Mouse (Mus musculus) right cerebral cortex, postnatal 25 days (tissue): ENCODE results near the gene Gpi1.
"Not testable (repeated sequence)": the region's sequence is repeated elsewhere in the genome, so short reads cannot be mapped to it uniquely, and the experiment has no call there.

ENCODE experiments used
- DNase-seq: peaks from one replicate; pipeline ENCODE4 v3.0.0; 2022

Gene Gpi1

GRCm38 (mm10) chr7:34229153-34229552 lies 983 bp downstream of the Gpi1 start:
- no peak for DNase-seq

GRCm38 (mm10) chr7:34228641-34229040 lies 1.5 kb downstream of the Gpi1 start:
- no peak for DNase-seq

GRCm38 (mm10) chr7:34226846-34227245 lies 3.3 kb downstream of the Gpi1 start:
- DNase-seq, result no peak

- peak; percentile 43 for DNase-seq
Measured at GRCm38 (mm10) chr7:34226086-34226485, 4.0 kb downstream of the Gpi1 start.

GRCm38 (mm10) chr7:34224308-34224707 lies 5.8 kb downstream of the Gpi1 start:
- no peak for DNase-seq

DNA sequence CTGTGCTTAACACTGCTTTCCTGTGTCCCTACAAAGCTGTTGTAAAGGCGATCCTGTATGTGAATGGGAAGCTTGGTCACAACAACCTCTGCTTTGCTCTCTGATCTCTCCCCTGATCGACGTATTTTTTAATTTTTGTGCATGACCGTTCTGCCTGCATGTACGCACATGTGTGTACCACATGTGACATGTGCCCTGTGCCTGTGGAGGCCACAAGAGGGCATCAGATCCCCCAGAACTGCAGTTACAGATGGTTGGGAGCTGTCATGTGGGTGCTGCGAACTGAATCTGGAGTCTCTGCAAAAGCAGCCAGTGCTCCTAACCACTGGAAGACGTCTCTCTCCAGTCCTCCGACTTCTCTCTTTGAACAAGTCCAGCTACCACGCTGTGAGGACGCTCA lies 7.8 kb downstream of the Gpi1 start:
- no peak for DNase-seq

DNA sequence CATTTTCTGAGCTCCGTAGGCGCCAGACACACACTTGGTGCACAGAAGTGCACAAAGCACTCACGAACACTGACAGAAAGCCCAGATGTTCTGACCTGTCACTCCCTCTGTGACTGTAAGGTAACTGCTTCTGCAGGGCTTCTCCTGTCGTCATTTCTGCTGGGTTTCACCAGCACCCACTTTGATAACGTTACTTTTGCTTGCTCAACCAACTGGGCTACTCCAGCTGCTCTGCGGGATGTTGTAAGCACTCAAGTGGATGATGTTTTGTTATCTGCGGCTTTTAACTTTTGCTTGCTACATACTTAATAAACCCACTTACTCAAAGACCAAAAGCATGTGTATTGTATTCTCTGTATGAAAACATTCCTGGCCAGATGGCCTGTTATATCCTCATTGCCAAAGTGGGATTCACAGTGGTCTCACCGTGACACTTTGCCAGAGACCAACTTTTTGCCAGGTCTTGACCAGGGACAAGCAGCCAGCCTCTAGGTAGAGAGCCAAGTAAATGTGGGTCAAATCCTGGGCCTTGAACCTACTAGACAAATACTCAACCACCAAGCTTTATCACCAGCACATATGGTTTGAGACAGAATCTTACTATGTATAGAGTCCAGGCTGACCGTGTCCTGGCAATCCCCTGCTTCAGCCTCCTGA lies 8.4 kb downstream of the Gpi1 start:
- DNase-seq, result no peak

- DNase-seq, result no peak
Measured at GRCm38 (mm10) chr7:34218496-34218895, 11.6 kb downstream of the Gpi1 start.

GRCm38 (mm10) chr7:34216474-34216873 lies 13.7 kb downstream of the Gpi1 start:
- no peak for DNase-seq

DNA sequence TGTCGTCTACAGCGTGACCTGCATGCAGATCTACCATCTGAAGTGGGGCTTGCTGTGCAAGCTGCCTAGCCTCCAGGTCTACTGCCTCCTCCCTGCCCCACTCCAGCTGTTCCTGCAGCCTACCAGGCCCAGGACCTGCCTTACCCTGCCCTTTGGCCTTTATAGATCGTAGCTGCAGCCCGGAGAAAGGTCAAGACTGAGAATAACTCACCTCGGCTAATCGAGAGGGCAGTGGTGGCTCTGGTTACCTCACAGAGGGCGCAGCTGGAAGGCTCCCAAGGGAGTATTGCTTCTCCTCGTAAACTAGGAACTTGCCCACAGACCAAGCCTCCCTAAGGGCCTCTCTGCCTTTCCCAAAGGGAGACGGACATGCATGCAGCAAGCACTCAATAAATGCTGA lies 14.7 kb downstream of the Gpi1 start:
- no peak for DNase-seq

DNA sequence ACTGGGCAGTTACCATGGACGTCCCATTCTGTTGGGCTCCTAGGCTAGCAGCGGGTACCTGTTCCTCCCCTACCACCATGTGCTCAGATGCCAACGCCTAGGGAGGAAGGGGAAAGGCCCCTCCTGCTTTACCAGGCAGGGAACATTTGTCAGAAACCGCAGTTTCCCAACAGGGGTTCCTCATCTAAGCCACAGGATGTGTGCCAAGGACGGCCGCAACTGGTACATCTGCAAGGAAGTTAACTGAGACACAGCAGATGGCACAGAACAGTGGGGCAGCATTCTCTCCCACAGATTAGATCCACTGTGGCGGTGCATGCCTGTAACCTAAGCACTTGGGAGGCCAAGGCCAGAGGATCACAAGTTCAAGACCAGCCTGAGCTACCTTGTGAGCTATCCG lies 15.5 kb downstream of the Gpi1 start:
- DNase-seq, result no peak

DNA sequence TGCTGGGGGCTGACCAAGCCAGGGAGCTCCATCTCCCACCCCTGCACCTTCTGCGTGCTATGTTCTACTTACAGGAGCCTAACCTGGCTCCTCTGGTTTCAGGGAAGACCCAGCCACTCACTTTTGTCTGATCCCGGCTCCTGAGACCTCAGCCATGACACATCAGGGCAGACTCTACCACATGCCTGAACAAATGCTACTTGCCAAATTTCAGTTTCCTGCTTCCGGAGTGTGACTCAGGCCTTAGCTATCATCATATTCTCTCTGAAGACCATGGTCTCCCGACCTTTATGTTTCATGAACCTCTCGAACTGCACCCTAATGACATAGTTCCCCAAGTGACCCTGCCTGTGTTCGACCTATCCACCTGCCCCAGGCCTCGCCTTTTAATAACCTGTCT lies 16.9 kb downstream of the Gpi1 start:
- no peak for DNase-seq

- DNase-seq, result no peak
Measured at GRCm38 (mm10) chr7:34208027-34208745, 21.9 kb downstream of the Gpi1 start.

GRCm38 (mm10) chr7:34206331-34206730 lies 23.8 kb downstream of the Gpi1 start:
- DNase-seq, result no peak

- not testable (repeated sequence) for DNase-seq
Measured at GRCm38 (mm10) chr7:34202147-34202546, 28.0 kb downstream of the Gpi1 start.

- no peak for DNase-seq
Measured at GRCm38 (mm10) chr7:34200829-34201228, 29.3 kb downstream of the Gpi1 start.

DNA sequence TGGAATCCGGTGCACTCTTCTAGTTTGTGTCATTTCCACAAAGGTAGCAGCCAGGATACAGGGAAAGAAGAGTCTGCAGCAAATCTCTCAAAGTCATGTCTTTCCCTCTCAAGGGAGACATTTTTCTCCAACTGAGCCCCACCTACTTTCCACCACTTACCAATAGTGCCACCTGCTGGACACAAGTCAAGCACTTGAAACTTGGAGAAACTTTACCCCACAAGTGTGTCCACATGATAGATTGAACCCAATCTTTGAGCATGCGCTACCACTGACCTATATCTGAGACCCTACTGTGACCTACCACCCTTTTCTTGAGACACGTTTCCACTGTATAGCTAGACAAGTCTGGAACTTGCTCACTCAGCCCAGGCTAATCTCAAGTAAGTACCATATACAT lies 31.8 kb downstream of the Gpi1 start:
- no peak for DNase-seq

- peak; percentile 93 for DNase-seq
Measured at GRCm38 (mm10) chr7:34196132-34197128, 33.7 kb downstream of the Gpi1 start, which contains the start of gene Pdcd2l. Pdcd2l (minus strand) TSS chr7:34196661.

- DNase-seq, result no peak
Measured at GRCm38 (mm10) chr7:34195632-34196031, 34.5 kb downstream of the Gpi1 start.

DNA sequence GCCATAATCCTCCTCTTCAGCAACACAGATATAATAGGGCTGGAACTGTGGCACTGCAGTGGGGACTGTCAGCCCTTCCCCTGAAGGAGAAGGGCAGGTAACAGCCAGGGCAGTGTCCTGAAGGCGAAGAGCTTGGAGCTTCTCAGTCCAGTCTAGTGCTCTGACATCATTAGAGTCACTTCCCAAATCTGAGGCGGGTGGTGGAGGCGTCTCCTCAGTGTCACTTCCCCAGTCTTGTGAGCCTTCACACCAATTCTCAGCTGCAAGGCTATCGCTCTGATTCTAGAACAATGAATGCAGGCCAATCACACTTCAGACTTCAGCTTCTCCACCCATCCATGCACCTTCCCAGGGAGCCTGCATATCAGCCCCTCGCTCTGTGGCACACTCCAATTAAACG lies 37.3 kb downstream of the Gpi1 start:
- DNase-seq, result no peak

GRCm38 (mm10) chr7:34189376-34189989 lies 40.7 kb downstream of the Gpi1 start:
- DNase-seq, result no peak

DNA sequence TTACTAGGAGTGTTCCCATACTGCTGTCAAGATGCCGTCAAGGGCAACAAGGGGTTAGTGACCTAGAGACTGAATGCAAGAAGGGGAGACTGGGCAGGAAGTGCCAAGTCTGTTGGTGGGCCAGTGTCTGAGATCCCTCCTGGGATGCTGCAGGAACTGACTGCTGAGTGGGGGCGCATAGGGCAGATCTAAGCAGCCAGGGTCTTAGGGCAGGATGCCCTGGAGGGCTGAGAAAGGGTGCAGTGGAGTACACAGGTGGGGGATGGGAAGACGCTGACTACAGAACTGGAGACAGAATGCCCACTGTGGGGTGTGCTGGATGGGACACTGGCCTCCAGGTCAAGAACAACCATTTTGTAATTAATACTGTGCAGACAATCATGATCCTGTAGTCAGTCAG lies 46.3 kb downstream of the Gpi1 start:
- no peak for DNase-seq

DNA sequence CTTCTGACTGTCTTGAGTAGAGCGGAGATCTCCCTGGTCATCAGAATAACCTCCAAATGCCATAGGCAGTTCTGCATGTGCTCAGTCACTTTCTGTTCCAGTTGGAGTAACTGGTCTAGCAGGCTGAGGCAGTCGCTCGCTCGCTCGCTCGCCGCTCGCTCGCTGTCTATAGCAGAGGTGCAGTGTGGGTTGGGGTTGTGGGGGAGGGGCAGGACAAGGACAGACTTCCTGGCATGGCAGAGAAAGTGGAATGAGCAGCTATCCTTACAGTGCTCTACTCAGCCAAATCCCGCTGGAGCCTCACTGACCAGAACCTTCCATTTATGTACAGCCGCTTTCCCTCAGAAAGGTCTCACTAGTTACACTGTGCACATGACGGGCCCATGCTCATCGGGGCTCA lies 46.8 kb downstream of the Gpi1 start:
- DNase-seq, result no peak
